In genomic region chr5:106560631-106561498, GRCm38 (mm10) we compare ENCODE assay signal across 8 mouse cellular contexts. TPM values are rescaled to one million over a fixed set of nuclear protein-coding genes. Genes with fewer than 3 reads are reported as not detected.
A peak's percentile ranks its signal among the peaks of the same experiment; 100 is the strongest.
DNase-seq lines count a peak whose midpoint lies in the region; ATAC-seq and TF ChIP-seq lines count a peak whose summit lies in the region.

No protein-coding gene starts in this region.

- peak overlapping the region; percentile 49 for H3K4me2 ChIP-seq in forebrain, embryonic 16.5 days (ENCODE audit: low read length)
- peak overlapping the region; percentile 28; the same call in 1 of the 2 replicates for H3K4me2 ChIP-seq in limb, embryonic 14.5 days (replicated peaks; ENCODE audit: low read depth, low read length, severe bottlenecking)
- peak overlapping the region; percentile 36 for H3K4me2 ChIP-seq in stomach, embryonic 16.5 days (ENCODE audit: low read depth, low read length)

- H3K9ac ChIP-seq in forebrain, embryonic 16.5 days (replicated peaks; ENCODE audit: low read depth, low read length): peak overlapping the region; percentile 36; the same call in 1 of the 2 replicates
- no peak overlapping the region for H3K9ac ChIP-seq in limb, embryonic 14.5 days (ENCODE audit: low read depth, low read length, severe bottlenecking)
- H3K9ac ChIP-seq in stomach, embryonic 16.5 days (ENCODE audit: low read length): peak overlapping the region; percentile 10; the same call in 1 of the 2 replicates

- peaks cover 4% of the 10 kb centered on the region; the same call in 1 of the 2 replicates for H3K4me1 ChIP-seq in cerebellum, adult 2 months (ENCODE audit: control insufficient read depth, insufficient read depth, low read length)
- H3K4me1 ChIP-seq in forebrain, embryonic 16.5 days (replicated peaks; ENCODE audit: control insufficient read depth, insufficient read depth, low read length): peaks cover 34% of the 10 kb centered on the region
- peaks cover 6% of the 10 kb centered on the region; the same call in 1 of the 2 replicates for H3K4me1 ChIP-seq in limb, embryonic 14.5 days (ENCODE audit: control insufficient read depth, insufficient read depth, low read length)
- 0 out of 2 replicates have a peak, but pooled peaks cover 6% of the 10 kb centered on the region for H3K4me1 ChIP-seq in stomach, embryonic 16.5 days (ENCODE audit: control insufficient read depth, insufficient read depth, low read length)

- TF ChIP-seq POLR2A in cerebellum, adult 2 months (IDR thresholded peaks at IDR 0.05; ENCODE audit: borderline replicate concordance, insufficient read depth, low read length): peak; percentile 52; the same call in 1 of the 2 replicates
- TF ChIP-seq POLR2A in limb, embryonic 14.5 days (IDR thresholded peaks at IDR 0.05; ENCODE audit: borderline replicate concordance, extremely low read depth, insufficient read depth, insufficient read length): no peak

- peak overlapping the region; percentile 32 for H3K4me3 ChIP-seq in cerebellum, adult 2 months (replicated peaks; ENCODE audit: insufficient read depth, low read depth, low read length)
- peak overlapping the region; percentile 19 for H3K4me3 ChIP-seq in forebrain, embryonic 16.5 days (replicated peaks; ENCODE audit: low read length)
- H3K4me3 ChIP-seq in limb, embryonic 14.5 days (replicated peaks; ENCODE audit: low read length): peak overlapping the region; percentile 22
- H3K4me3 ChIP-seq in stomach, embryonic 16.5 days (replicated peaks; ENCODE audit: low read length): peak overlapping the region; percentile 28

- no peak overlapping the region for H3K27ac ChIP-seq in cerebellum, adult 2 months (ENCODE audit: insufficient read depth, low read length)
- no peak overlapping the region for H3K27ac ChIP-seq in forebrain, embryonic 16.5 days (ENCODE audit: low read length)
- H3K27ac ChIP-seq in limb, embryonic 14.5 days (replicated peaks; ENCODE audit: low read depth, low read length): no peak overlapping the region
- H3K27ac ChIP-seq in stomach, embryonic 16.5 days (ENCODE audit: low read length): no peak overlapping the region

- DNase-seq in layer of hippocampus, adult 18-20 months (ENCODE audit: low spot score in 2 of 2): peak; percentile 11 to 38
- no peak for DNase-seq in layer of hippocampus, postnatal 25 days (ENCODE audit: extremely low spot score in 1 of 2, low spot score in 1 of 2)
- DNase-seq in cerebellum, adult 2 months: peak; percentile 81 to 83
- no peak for DNase-seq in limb, embryonic 14.5 days (ENCODE audit: low spot score)
- DNase-seq in right cerebral cortex, adult 18-20 months: no peak
- no peak for DNase-seq in gastrocnemius, postnatal 36 days

- no peaks in the 10 kb centered on the region for H3K9me3 ChIP-seq in forebrain, embryonic 16.5 days (ENCODE audit: control insufficient read depth, low read length)
- no peaks in the 10 kb centered on the region for H3K9me3 ChIP-seq in limb, embryonic 14.5 days (ENCODE audit: control insufficient read depth, low read length)
- H3K9me3 ChIP-seq in stomach, embryonic 16.5 days (replicated peaks; ENCODE audit: control insufficient read depth, low read length): no peaks in the 10 kb centered on the region

- peak; percentile 74 for ATAC-seq in forebrain, embryonic 16.5 days
- no peak for ATAC-seq in limb, embryonic 14.5 days (ENCODE audit: low FRiP score, low read depth)
- no peak for ATAC-seq in stomach, embryonic 16.5 days (ENCODE audit: insufficient read depth, low FRiP score)

- no peak for TF ChIP-seq CTCF in cerebellum, adult 2 months (IDR thresholded peaks at IDR 0.05; ENCODE audit: borderline replicate concordance, insufficient read depth, low read depth, low read length)

- H3K27me3 ChIP-seq in cerebellum, adult 2 months (ENCODE audit: control insufficient read depth, insufficient read depth, low read length): no peaks in the 10 kb centered on the region
- H3K27me3 ChIP-seq in forebrain, embryonic 16.5 days (replicated peaks; ENCODE audit: control insufficient read depth, insufficient read depth, low read length): peaks cover 71% of the 10 kb centered on the region
- peaks cover 90% of the 10 kb centered on the region for H3K27me3 ChIP-seq in limb, embryonic 14.5 days (ENCODE audit: control insufficient read depth, insufficient read depth, low read length)
- H3K27me3 ChIP-seq in stomach, embryonic 16.5 days (ENCODE audit: control insufficient read depth, insufficient read depth, low read length): peaks cover 75% of the 10 kb centered on the region

- intact Hi-C loops in gastrocnemius, postnatal 36 days (cut with DNase I): no loop called here

- no peaks in the 10 kb centered on the region for H3K36me3 ChIP-seq in forebrain, embryonic 16.5 days (ENCODE audit: control insufficient read depth, insufficient read depth)
- no peaks in the 10 kb centered on the region for H3K36me3 ChIP-seq in limb, embryonic 14.5 days (ENCODE audit: control insufficient read depth, insufficient read depth, low read length)
- no peaks in the 10 kb centered on the region for H3K36me3 ChIP-seq in stomach, embryonic 16.5 days (ENCODE audit: control insufficient read depth, insufficient read depth, low read length)

- 2% methylated on average over 40 of the region's 40 CpGs for WGBS in cerebellum, adult 2 months
- under 1% methylated on average over 40 of the region's 40 CpGs for WGBS in forebrain, embryonic 16.5 days
- 2% methylated on average over 29 of the region's 40 CpGs for WGBS in limb, embryonic 14.5 days
- 4% methylated on average over 40 of the region's 40 CpGs for WGBS in stomach, embryonic 16.5 days

RNA-seq across cellular contexts. Expression of gene Gm17304, which starts 48.0 kb away (rescaled TPM):
- total RNA-seq in layer of hippocampus, adult 18-20 months (2021): not detected
- not detected for total RNA-seq in layer of hippocampus, postnatal 25 days (2021)
- not detected in 2 replicates for polyA plus RNA-seq in cerebellum, adult 2 months (2012; rRNA removed)
- polyA plus RNA-seq in forebrain, embryonic 16.5 days (2015; fragmentation: Nextera tagmentation; extraction: Ambion mirVana): not detected in 2 replicates
- not detected in 2 replicates for polyA plus RNA-seq in limb, embryonic 14.5 days (2012; rRNA removed)
- polyA plus RNA-seq in limb, embryonic 14.5 days (2014; fragmentation: Nextera tagmentation; extraction: Ambion mirVana): not detected in 2 replicates
- not detected in 2 replicates for polyA plus RNA-seq in stomach, embryonic 16.5 days (2015; fragmentation: Nextera tagmentation; extraction: Ambion mirVana)
- total RNA-seq in gastrocnemius, postnatal 36 days (2021): not detected

Comparison
In these comparisons a context has a peak if more than half of its experiments do, and no peak if none do; other contexts are left out.
1. DNase-seq: peak in layer of hippocampus, adult 18-20 months (2 of 2) and cerebellum, adult 2 months (2 of 2); none in layer of hippocampus, postnatal 25 days (0 of 2), limb, embryonic 14.5 days (single experiment), right cerebral cortex, adult 18-20 months (single experiment) and gastrocnemius, postnatal 36 days (0 of 2).
2. Peak in every context shown above with its lines, with median percentiles within 50 percentile points of each other: H3K4me3 ChIP-seq and H3K4me2 ChIP-seq.